Mouse (Mus musculus) right cerebral cortex, postnatal 36 days (tissue): ENCODE measurements around the gene Usp6nl.
A peak's percentile ranks its signal among the peaks of the same experiment; 100 is the strongest.

Source experiments
- DNase-seq, 2 experiments: peaks; one replicate each; pipeline ENCODE4 v3.0.0; 2022; ENCODE audit warnings: low spot score in 2 of 2, mixed read lengths in 1 of 2

Gene Usp6nl

GRCm38 (mm10) chr2:6471110-6471611 lies 148.7 kb downstream of the Usp6nl start:
- no peak for DNase-seq

GRCm38 (mm10) chr2:6473829-6474228 lies 151.4 kb downstream of the Usp6nl start:
- no peak for DNase-seq

- no peak for DNase-seq
Measured at GRCm38 (mm10) chr2:6477884-6478283, 155.4 kb downstream of the Usp6nl start.

GRCm38 (mm10) chr2:6478361-6478965 lies 156.0 kb downstream of the Usp6nl start:
- peak in 1 of 2 experiments; percentile 32 for DNase-seq

- no peak for DNase-seq
Measured at GRCm38 (mm10) chr2:6478966-6479391, 156.5 kb downstream of the Usp6nl start.

GRCm38 (mm10) chr2:6479620-6480019 lies 157.2 kb downstream of the Usp6nl start:
- no peak for DNase-seq

- no peak for DNase-seq
Measured at GRCm38 (mm10) chr2:6481966-6482365, 159.5 kb downstream of the Usp6nl start.

GRCm38 (mm10) chr2:6482411-6482810 lies 159.9 kb downstream of the Usp6nl start:
- DNase-seq: no peak

GRCm38 (mm10) chr2:6483081-6483992 lies 160.9 kb downstream of the Usp6nl start:
- DNase-seq: no peak

- DNase-seq: no peak
Measured at GRCm38 (mm10) chr2:6484179-6484578, 161.7 kb downstream of the Usp6nl start.

GRCm38 (mm10) chr2:6487566-6488488 lies 165.4 kb downstream of the Usp6nl start:
- DNase-seq: no peak

- no peak for DNase-seq
Measured at GRCm38 (mm10) chr2:6488489-6489056, 166.1 kb downstream of the Usp6nl start.

GRCm38 (mm10) chr2:6490076-6490475 lies 167.6 kb downstream of the Usp6nl start:
- no peak for DNase-seq

GRCm38 (mm10) chr2:6490870-6491269 lies 168.4 kb downstream of the Usp6nl start:
- no peak for DNase-seq

GRCm38 (mm10) chr2:6493886-6494285 lies 171.4 kb downstream of the Usp6nl start:
- no peak for DNase-seq
